Mouse (Mus musculus): Measurements from ENCODE around the gene Eno1. TPM values are rescaled to one million over a fixed set of nuclear protein-coding genes. Genes with fewer than 3 reads are reported as not detected.
A peak's percentile ranks its signal among the peaks of the same experiment; 100 is the strongest.

The Eno1 gene
- polyA plus RNA-seq, 1 experiment from 2014 or later, result 1,334 TPM

DNA sequence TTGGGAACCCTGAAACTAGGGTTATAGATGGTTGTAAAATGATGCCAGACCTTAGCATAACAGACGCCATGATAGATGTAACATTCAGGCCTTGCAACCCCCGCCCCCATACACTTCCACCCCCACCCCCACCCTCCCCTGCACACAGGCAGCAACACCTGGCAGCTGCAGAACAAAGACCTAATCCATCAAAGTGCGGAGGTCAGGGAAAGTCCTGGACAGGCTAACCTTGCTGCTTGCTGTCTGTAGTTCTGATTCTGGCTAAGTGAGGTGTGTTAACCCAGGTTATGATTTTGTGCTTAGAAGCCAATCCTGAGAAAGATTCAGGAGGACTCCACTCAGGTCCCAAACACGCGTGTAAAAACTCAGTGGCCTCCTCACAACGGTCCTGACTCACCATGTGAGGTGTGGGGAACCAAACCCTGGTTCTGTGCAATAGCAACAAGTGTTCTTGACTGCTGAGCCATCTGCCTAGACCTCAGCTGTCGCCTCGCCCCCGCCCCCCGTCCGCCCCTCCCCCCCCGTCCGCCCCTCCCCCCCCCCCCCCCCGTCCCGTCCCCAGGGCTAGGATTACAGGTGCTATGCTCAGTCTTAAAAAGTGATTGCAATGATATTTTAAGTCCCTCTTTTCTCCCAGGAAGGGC is 6.7 kb upstream of the Eno1 start:
- Histone ChIP-seq H3K27me3 (peaks cover 15% of the 10 kb centered on the region; the same call in 1 of the 2 replicates), H3K4me2 (no peak overlapping the region), H3K4me1 (peaks cover 42% of the 10 kb centered on the region), H3K4me3 (replicated peaks) (no peak overlapping the region), H3K9ac (no peak overlapping the region), H3K27ac (no peak overlapping the region), H3K36me3 (replicated peaks) (no peaks in the 10 kb centered on the region), H3K9me3 (no peaks in the 10 kb centered on the region)
- no peak for ATAC-seq (ENCODE audit: low FRiP score)
- WGBS, result 38% methylated on average over 9 of the region's 15 CpGs

DNA sequence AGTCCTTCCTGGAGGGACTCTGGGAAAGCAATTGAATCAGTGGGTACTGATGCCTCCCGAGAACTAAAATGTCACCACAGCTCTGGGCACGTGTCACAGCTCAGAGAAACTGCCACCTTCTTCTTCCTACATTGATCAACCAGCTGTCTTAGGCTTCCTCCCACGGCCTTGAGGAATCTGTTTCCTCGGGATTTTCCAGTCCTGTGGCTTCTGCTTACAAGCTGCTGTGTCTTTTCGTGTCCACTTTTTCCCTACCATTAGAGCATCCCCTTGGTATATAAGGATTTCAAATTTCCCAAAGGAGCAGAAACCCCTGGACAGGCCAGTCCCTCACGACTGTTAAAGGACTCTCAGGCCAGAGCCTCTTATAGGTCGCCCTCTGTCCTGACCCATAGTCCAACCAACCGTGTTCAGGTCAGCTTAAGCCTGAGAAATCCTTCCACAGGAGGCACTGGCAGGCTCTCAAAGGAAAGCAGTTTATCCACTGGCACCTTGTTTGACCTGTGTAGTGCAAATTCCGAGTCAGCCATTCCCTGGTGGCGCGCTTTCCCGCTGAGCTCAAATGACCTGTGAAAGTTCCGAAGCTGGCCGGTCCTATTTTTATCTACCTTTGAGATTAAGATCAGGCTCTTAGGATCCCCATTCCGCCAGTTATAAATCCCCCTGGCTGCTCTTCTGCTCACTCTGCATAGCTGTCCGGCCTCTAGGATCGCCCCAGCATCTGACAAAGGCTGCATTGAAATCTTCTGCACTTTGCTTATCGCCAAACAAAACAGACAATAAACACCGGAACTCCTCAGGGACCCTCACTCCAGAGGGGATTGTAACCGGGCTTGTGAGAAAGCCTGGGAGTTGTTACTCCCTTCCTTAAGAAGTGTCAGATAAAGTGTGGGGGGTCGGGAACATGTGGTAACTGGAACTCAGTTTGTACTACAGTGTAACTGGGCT is 5.8 kb upstream of the Eno1 start:
- Histone ChIP-seq H3K4me1 (peaks cover 47% of the 10 kb centered on the region), H3K36me3 (replicated peaks) (no peaks in the 10 kb centered on the region), H3K9me3 (no peaks in the 10 kb centered on the region), H3K27me3 (peaks cover 15% of the 10 kb centered on the region; the same call in 1 of the 2 replicates), H3K27ac (no peak overlapping the region), H3K9ac (0 out of 2 replicates have a peak overlapping the region, but pooled peaks have one; percentile 26), H3K4me3 (replicated peaks) (no peak overlapping the region), H3K4me2 (peak overlapping the region; percentile 0; the same call in 1 of the 2 replicates)
- WGBS, result 7% methylated on average over 21 of the region's 21 CpGs
- no peak for ATAC-seq (ENCODE audit: low FRiP score)

GRCm38 (mm10) chr4:150231871-150232270 is 4.7 kb upstream of the Eno1 start:
- Histone ChIP-seq H3K27me3 (peaks cover 15% of the 10 kb centered on the region; the same call in 1 of the 2 replicates), H3K4me2 (no peak overlapping the region), H3K4me1 (peaks cover 49% of the 10 kb centered on the region), H3K9me3 (no peaks in the 10 kb centered on the region), H3K4me3 (replicated peaks) (no peak overlapping the region), H3K27ac (no peak overlapping the region), H3K9ac (no peak overlapping the region), H3K36me3 (replicated peaks) (no peaks in the 10 kb centered on the region)
- ATAC-seq (ENCODE audit: low FRiP score), result no peak
- WGBS, result 60% methylated on average over 8 of the region's 8 CpGs

GRCm38 (mm10) chr4:150234599-150235327 is 1.8 kb upstream of the Eno1 start:
- peaks cover 15% of the 10 kb centered on the region; the same call in 1 of the 2 replicates for H3K27me3 ChIP-seq
- H3K4me1 ChIP-seq, result peaks cover 55% of the 10 kb centered on the region
- H3K36me3 ChIP-seq (replicated peaks), result no peaks in the 10 kb centered on the region; the same call in 1 of the 2 replicates
- no peak for ATAC-seq (ENCODE audit: low FRiP score)
- H3K4me2 ChIP-seq, result no peak overlapping the region
- 39% methylated on average over 8 of the region's 8 CpGs for WGBS
- H3K4me3 ChIP-seq (replicated peaks), result no peak overlapping the region
- no peak overlapping the region for H3K9ac ChIP-seq
- H3K9me3 ChIP-seq, result no peaks in the 10 kb centered on the region
- peak overlapping the region; percentile 67 for H3K27ac ChIP-seq

DNA sequence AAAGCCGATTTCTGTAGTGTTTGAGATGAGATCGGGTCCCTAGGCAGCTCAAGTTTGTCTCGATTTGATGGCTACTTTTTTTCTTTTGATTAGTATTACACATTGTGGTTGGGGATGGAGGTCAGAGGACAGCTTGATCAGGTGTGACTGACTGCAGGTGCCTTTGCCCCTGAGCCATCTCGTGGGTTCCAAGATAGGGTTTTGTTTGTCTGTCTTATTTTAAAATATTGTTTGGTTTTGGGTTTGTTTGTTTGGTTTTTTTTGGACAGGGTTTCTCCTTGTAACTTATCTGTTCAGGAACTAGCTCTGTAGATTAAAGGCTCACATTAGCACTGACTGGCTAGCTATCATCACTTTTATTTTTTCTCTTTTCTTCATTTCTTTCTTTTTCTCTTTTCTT is 936 bp upstream of the Eno1 start:
- Histone ChIP-seq H3K9ac (no peak overlapping the region), H3K4me3 (replicated peaks) (no peak overlapping the region), H3K9me3 (no peaks in the 10 kb centered on the region), H3K36me3 (replicated peaks) (peaks cover 3% of the 10 kb centered on the region), H3K27ac (no peak overlapping the region; the same call in 1 of the 2 replicates), H3K4me1 (peaks cover 53% of the 10 kb centered on the region), H3K4me2 (no peak overlapping the region), H3K27me3 (peaks cover 14% of the 10 kb centered on the region; the same call in 1 of the 2 replicates)
- no peak for ATAC-seq (ENCODE audit: low FRiP score)
- 68% methylated on average over 4 of the region's 4 CpGs for WGBS

DNA sequence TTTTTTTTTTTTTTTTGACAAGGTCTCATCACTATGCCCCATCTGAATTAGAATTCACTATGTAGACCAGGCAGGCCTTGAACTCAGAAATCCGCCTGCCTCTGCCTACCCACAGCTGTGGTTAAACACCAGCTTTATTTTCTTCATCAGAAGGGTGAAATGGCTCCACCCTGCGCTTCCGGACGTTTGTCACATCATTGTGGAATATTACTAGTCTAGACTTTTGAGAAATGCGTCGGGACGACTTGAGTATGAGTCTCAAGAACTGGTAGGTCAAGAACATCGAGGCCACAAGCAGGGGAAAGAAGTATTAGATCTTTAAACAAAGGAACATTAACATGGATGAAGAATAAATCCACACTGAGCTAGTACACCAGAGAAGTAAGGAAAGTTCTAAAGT is 490 bp upstream of the Eno1 start:
- no peaks in the 10 kb centered on the region for H3K9me3 ChIP-seq
- no peak for ATAC-seq (ENCODE audit: low FRiP score)
- H3K27me3 ChIP-seq, result peaks cover 12% of the 10 kb centered on the region; the same call in 1 of the 2 replicates
- peak overlapping the region; percentile 99 for H3K27ac ChIP-seq
- H3K4me2 ChIP-seq, result peak overlapping the region; percentile 87
- peak overlapping the region; percentile 87; the same call in 1 of the 2 replicates for H3K9ac ChIP-seq
- H3K4me1 ChIP-seq, result peaks cover 50% of the 10 kb centered on the region
- H3K4me3 ChIP-seq (replicated peaks), result peak overlapping the region; percentile 82
- H3K36me3 ChIP-seq (replicated peaks), result peaks cover 7% of the 10 kb centered on the region
- 83% methylated on average over 8 of the region's 8 CpGs for WGBS

- Histone ChIP-seq H3K9me3 (no peaks in the 10 kb centered on the region), H3K36me3 (replicated peaks) (peaks cover 24% of the 10 kb centered on the region), H3K27me3 (no peaks in the 10 kb centered on the region), H3K27ac (peak overlapping the region; percentile 99), H3K4me2 (peak overlapping the region; percentile 87), H3K4me3 (replicated peaks) (peak overlapping the region; percentile 82), H3K4me1 (peaks cover 56% of the 10 kb centered on the region), H3K9ac (peak overlapping the region; percentile 87)
- ATAC-seq (ENCODE audit: low FRiP score), result no peak
- WGBS, result under 1% methylated on average over 21 of the region's 21 CpGs
These were observed 1.3 kb downstream of the Eno1 start for GRCm38 (mm10) chr4:150237636-150238361.

DNA sequence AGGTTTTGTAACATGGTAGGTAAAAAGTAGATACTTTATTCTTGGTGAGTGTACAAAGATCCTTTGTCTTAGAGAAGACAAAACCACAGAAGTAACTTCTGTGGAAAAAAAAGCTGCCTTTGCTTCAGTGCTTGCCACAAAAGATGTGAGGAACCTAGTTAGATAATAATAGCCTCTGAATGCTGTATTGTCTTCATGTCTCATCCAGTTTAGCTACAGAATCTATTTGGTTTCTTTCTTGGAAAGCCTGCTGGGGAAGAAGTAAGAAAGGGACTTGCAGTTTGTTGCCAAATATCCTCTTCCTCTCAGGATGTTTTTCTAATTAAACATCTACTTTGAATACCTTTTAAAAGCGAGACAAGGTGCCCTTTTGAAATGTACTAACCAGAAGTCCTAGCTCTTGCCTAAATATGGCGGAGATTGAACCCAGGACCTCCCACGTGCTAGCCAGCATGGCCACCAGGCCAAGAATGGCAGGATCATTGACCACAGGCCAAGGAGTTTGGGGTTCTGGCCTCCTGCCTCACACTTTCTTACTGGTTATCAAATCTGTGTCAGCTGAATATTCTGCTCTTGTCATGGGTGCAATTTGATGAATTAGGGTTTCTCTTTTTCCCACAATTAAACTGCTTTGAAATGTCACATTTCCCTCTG is 2.0 kb downstream of the Eno1 start:
- peak overlapping the region; percentile 99 for H3K27ac ChIP-seq
- peak overlapping the region; percentile 87 for H3K4me2 ChIP-seq
- H3K9me3 ChIP-seq, result no peaks in the 10 kb centered on the region
- WGBS, result 3% methylated on average over 3 of the region's 3 CpGs
- peak overlapping the region; percentile 82 for H3K4me3 ChIP-seq (replicated peaks)
- H3K36me3 ChIP-seq (replicated peaks), result peaks cover 32% of the 10 kb centered on the region
- H3K4me1 ChIP-seq, result peaks cover 56% of the 10 kb centered on the region
- ATAC-seq (ENCODE audit: low FRiP score), result no peak
- H3K9ac ChIP-seq, result peak overlapping the region; percentile 87
- H3K27me3 ChIP-seq, result no peaks in the 10 kb centered on the region

DNA sequence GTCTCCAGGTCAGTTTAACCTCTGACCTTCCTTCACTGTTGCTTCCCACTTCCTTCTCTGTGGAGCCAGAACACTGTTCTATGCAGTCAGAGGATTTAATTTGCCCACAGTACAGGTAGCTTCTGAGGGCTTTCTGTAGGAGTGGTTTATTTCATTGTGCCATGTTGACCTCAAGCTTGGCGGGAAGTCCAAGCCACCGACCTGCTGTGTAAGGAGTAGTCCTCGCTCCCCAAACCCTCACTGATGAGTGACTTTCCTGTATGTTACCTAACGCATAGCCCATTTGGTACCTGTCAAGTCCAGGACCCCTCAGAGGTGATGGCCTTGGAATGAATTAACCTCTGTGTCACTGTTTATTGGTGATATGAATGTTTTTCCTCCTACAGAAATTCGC is 2.6 kb downstream of the Eno1 start:
- H3K9me3 ChIP-seq, result no peaks in the 10 kb centered on the region
- peak overlapping the region; percentile 87 for H3K4me2 ChIP-seq
- H3K36me3 ChIP-seq (replicated peaks), result peaks cover 36% of the 10 kb centered on the region
- 0 out of 2 replicates have a peak overlapping the region, but pooled peaks have one; percentile 20 for H3K27ac ChIP-seq
- peaks cover 56% of the 10 kb centered on the region for H3K4me1 ChIP-seq
- WGBS, result 24% methylated on average over 5 of the region's 5 CpGs
- H3K9ac ChIP-seq, result peak overlapping the region; percentile 87
- ATAC-seq (ENCODE audit: low FRiP score), result no peak
- H3K27me3 ChIP-seq, result no peaks in the 10 kb centered on the region
- H3K4me3 ChIP-seq (replicated peaks), result peak overlapping the region; percentile 82

DNA sequence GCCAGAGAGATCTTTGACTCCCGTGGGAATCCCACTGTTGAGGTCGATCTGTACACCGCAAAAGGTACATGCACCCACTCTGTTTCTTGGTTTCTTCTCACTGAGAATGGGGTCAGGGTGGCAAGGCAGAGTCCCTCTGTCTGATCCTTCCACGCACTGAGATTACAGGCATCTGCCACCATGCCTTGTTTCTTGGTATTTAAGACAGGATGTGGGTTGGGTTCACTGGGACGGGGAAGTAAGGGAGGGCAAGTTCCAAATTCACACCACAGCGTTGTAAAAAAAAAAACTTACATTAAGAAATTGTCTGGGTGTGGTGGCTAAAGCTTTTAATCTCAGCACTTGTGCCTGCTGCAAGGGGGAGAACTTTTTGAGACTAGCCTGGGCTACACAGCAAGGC is 3.0 kb downstream of the Eno1 start:
- H3K27me3 ChIP-seq, result no peaks in the 10 kb centered on the region
- peaks cover 41% of the 10 kb centered on the region for H3K36me3 ChIP-seq (replicated peaks)
- 35% methylated on average over 6 of the region's 6 CpGs for WGBS
- no peak overlapping the region for H3K27ac ChIP-seq
- peaks cover 52% of the 10 kb centered on the region for H3K4me1 ChIP-seq
- ATAC-seq (ENCODE audit: low FRiP score), result no peak
- no peaks in the 10 kb centered on the region for H3K9me3 ChIP-seq
- H3K9ac ChIP-seq, result 0 out of 2 replicates have a peak overlapping the region, but pooled peaks have one; percentile 87
- H3K4me2 ChIP-seq, result peak overlapping the region; percentile 87
- H3K4me3 ChIP-seq (replicated peaks), result peak overlapping the region; percentile 82

- H3K27ac ChIP-seq, result peak overlapping the region; percentile 42; the same call in 1 of the 2 replicates
- H3K4me3 ChIP-seq (replicated peaks), result peak overlapping the region; percentile 82; the same call in 1 of the 2 replicates
- H3K9ac ChIP-seq, result no peak overlapping the region
- H3K4me1 ChIP-seq, result peaks cover 48% of the 10 kb centered on the region
- H3K4me2 ChIP-seq, result peak overlapping the region; percentile 87
- no peaks in the 10 kb centered on the region for H3K9me3 ChIP-seq
- peaks cover 45% of the 10 kb centered on the region for H3K36me3 ChIP-seq (replicated peaks)
- no peaks in the 10 kb centered on the region for H3K27me3 ChIP-seq
- ATAC-seq (ENCODE audit: low FRiP score), result no peak
- WGBS, result 5% methylated on average over 6 of the region's 6 CpGs
These were observed 3.4 kb downstream of the Eno1 start for GRCm38 (mm10) chr4:150239951-150240368.

Measured in forebrain, embryonic 12.5 days (tissue).